Mouse (Mus musculus) Muller cell, postnatal 12 days (primary cell): ENCODE results near the gene Mmd.

ENCODE experiments used
- DNase-seq: peaks from one replicate; pipeline ENCODE4 v3.0.0-alpha.2; 2015; ENCODE audit errors: inconsistent ontology term

Gene Mmd

GRCm38 (mm10) chr11:90249025-90249650 lies at the start of gene Mmd:
Gene Mmd (plus strand): TSS chr11:90249456.
- peak; percentile 99 for DNase-seq

DNA sequence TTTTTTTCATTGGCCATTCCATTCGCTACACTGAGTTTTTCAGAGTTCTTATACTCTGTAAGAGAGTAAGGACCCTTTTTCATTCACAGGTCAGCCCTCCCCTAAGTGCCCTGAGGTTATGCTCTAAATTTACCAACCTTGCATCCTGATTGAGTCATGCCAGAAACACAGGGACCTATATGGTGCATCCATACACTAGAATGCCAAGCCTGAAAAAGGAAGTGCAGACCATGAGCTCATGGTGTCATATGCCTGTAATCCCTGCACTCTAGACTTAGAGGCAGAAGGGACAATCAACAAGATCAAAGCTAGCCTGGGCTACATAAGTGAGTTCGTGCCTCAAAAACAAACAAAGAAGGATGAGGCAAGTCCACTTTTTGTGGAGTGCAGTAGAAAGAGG lies 48.4 kb upstream of the Mmd start:
- no peak for DNase-seq

DNA sequence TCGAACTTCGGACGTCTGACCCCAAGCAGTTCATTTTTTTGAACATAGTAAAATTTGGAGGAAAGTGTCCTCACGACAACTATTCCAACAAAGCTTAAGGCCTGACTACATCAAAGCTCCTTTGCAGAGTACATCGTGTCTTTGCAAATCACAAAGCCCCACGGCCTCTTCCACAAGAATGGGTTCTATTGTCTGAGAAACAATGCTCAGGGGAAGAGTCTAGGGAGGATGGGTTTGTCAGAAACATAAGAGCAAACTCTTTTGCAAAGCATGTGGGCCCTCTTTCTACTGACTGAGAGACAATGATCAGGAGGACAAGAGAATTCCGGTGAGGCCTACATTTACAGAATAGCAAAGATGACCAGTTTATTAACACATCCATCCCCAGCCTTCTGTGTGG lies 35.0 kb upstream of the Mmd start:
- no peak for DNase-seq

- no peak for DNase-seq
These were observed 29.1 kb upstream of the Mmd start for GRCm38 (mm10) chr11:90220022-90220645.

GRCm38 (mm10) chr11:90220750-90221149 lies 28.5 kb upstream of the Mmd start:
- no peak for DNase-seq

DNA sequence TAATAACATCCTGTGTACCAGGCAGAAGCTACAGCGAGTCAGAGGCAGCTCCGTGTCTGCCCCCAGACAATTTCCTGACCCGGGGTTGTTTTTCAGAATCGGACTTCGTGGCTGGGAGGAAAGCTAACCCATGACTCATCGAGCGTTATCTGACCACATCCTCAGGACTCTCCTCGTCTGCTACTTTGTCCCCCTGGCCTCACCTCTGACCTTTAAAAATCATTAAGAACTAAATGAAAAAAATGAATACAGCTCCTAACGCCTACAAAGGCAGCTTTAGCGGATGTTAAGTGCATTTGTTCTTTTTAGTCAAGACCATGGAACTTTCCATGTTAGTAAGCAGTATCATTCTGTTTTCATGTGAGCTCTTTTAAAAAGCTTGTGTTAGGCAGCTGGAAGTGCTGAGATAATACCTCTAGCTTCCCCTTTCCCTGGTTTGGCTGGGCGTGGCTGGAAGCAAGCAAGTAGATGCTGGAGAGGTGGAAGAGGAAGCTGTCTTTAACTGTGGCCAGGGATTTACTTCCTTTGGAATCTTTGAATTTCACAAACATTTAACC lies 24.3 kb upstream of the Mmd start:
- peak; percentile 48 for DNase-seq

GRCm38 (mm10) chr11:90227000-90227922 lies 22.0 kb upstream of the Mmd start:
- DNase-seq, result no peak

DNA sequence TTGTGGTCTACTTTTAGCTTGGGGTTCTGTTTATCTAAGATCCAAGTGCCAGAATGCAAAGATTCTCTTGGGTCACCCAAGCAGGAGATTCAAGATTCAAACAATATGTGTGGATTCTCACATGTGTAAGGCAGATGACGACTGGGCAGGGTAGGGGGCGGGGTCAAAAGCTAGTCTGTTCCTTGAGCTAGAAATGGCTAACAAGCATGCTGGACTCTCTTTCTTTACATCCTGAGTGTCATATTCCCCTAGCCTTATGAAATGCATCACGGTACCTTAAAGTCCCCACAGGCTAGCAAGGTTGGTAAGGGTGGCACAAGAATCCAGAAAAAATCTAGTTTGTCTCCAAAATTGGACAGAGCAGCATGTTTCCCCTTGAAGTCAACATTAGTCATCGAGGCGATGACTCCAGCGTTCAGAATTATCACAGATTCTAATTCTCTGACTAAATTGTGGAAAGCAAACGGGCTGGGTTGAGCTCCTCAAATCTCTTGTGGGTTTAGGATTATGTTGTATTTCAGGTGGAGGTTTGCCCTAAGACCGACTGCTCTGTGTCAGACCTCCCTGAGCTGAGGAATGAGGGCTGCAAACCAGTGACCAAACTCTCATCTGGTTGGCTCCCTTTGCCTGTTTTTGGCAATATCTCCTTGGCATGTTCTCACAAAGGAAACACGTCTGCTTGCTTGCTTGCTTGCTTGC lies 20.9 kb upstream of the Mmd start:
- DNase-seq, result no peak

GRCm38 (mm10) chr11:90229800-90230199 lies 19.5 kb upstream of the Mmd start:
- no peak for DNase-seq

GRCm38 (mm10) chr11:90230671-90231070 lies 18.6 kb upstream of the Mmd start:
- DNase-seq, result peak; percentile 50

DNA sequence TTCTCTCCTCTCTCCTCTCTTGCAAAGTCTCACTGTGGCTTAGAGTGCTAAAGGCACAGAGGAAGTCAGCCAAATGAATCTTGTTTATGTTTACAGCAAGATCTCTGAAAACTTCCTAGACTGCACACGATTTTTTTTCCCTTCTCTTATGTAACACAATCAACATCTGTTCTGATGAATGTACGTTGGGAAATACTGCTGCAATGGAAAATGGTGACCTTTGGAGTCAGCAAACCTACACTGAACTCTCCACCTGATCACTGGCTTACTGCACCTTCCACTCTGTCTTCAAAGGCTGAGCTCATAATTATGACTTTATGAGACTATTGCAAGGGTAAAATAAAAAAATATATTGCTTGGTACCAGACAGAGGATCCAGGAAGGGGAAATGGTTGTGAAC lies 17.6 kb upstream of the Mmd start:
- DNase-seq, result no peak

- DNase-seq, result no peak
These were observed 16.6 kb upstream of the Mmd start for GRCm38 (mm10) chr11:90232685-90233084.

- DNase-seq, result no peak
These were observed 14.0 kb upstream of the Mmd start for GRCm38 (mm10) chr11:90235221-90235620.

GRCm38 (mm10) chr11:90237616-90238015 lies 11.6 kb upstream of the Mmd start:
- DNase-seq, result no peak

GRCm38 (mm10) chr11:90238657-90239056 lies 10.6 kb upstream of the Mmd start:
- DNase-seq, result peak; percentile 34

GRCm38 (mm10) chr11:90240652-90241330 lies 8.5 kb upstream of the Mmd start:
- DNase-seq, result no peak

GRCm38 (mm10) chr11:90241874-90242273 lies 7.4 kb upstream of the Mmd start:
- no peak for DNase-seq

DNA sequence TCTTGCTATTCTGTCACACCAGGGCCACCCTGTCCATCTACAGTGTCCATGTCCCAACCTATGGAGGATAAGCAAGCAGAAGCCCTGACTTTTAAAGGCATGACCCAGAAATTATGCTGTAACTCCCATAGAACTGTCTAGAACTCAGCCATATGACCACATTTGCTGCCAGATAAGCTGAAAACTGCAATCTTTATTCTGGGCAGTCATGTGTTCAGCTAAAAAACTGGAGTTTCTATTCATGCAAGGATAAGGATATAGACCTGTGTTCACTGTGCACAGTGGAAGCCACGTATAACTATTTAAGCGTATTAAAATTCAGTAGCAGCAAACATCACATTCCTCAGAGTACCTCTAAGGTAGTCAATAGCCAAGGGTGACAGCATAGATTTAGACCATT lies 6.0 kb upstream of the Mmd start:
- no peak for DNase-seq

DNA sequence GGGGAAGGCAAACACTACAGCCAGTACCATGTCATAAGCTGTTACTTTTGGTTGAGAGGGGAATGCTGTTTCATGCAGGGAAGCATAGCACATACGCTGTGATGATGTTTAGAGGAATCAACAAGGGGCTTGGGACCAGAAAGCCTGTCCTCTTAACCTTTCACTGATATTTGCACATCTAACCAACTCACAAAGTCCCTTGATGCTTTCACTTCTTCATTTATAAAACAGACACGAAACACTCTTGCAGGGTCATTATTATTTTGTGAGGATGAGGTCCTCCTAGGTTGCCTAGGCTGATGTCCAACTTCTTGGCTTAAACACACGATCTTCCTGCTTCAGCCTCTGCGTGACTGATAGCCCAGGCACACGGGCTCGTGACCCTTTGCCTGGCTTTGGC lies 3.6 kb upstream of the Mmd start:
- no peak for DNase-seq

GRCm38 (mm10) chr11:90246676-90247075 lies 2.6 kb upstream of the Mmd start:
- no peak for DNase-seq

- DNase-seq, result no peak
These were observed 1.5 kb upstream of the Mmd start for GRCm38 (mm10) chr11:90247793-90248192.
